Mouse (Mus musculus) naive thymus-derived CD4-positive, alpha-beta T cell, adult 2 months (primary cell): ENCODE results near the gene Slc29a4.

Source experiments
- DNase-seq: peaks from one replicate; pipeline ENCODE4 v3.0.0-alpha.2; 2011; ENCODE audit warnings: low read depth

The Slc29a4 gene

DNA sequence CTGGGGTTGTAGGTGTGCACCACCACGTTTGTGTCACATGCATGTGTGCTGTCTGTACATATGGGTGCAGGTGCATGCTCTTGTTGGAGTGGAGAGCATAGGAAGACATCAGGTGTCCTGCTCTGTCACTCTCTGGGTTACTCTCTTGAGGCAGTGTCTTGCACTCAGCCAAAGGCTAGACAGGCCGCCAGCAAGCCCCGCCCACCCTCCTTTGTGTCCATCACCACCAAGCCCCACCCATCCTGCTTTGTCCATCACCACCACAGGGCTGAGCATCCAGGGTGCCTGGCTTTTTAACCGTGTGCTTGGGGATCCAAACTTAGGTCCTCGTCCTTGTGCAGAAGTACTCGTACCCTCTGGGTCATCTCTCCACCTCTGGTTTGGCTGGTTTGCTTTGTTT, 3.9 kb downstream of the Slc29a4 start:
- DNase-seq = no peak

- DNase-seq = no peak
These were observed 4.6 kb downstream of the Slc29a4 start for GRCm38 (mm10) chr5:142696865-142697264.

GRCm38 (mm10) chr5:142697742-142698141, 5.4 kb downstream of the Slc29a4 start:
- DNase-seq = no peak

DNA sequence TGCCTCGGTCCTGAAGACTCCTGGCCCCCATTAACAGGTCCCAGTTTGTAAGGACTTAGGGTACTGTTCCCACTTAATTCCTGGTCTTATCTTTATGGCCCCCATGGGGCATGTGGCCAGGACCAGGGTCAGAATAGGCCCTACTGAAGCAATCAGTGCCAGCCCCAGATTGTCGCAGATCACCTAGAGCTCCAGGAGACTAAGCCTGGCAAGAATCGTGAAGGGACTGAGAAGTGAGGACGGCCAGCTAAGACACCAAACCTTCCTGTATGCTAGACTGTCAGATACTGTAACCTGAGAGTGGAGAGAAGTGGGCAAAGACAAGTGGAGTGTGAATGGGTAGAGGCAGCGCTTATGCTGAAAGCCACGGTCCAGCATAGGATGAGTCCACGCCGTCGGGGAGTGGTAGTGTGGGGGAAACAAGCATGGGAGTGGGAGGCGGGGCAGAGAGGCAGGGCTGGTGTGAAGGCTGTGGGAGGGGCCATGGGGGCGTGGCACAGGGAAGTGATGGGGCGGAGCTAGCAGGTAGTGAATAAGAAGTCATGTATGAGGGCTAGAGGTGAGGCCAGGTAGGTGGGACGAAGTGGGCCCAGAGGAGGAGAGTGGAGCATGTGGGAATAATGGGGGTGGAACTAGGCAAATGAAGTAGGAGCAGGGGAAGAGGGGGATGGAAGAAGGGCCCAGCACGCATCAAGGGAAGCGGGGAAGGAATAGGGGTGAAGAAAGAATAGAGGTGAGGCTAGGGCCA, 8.7 kb downstream of the Slc29a4 start:
- peak; percentile 14 for DNase-seq

DNA sequence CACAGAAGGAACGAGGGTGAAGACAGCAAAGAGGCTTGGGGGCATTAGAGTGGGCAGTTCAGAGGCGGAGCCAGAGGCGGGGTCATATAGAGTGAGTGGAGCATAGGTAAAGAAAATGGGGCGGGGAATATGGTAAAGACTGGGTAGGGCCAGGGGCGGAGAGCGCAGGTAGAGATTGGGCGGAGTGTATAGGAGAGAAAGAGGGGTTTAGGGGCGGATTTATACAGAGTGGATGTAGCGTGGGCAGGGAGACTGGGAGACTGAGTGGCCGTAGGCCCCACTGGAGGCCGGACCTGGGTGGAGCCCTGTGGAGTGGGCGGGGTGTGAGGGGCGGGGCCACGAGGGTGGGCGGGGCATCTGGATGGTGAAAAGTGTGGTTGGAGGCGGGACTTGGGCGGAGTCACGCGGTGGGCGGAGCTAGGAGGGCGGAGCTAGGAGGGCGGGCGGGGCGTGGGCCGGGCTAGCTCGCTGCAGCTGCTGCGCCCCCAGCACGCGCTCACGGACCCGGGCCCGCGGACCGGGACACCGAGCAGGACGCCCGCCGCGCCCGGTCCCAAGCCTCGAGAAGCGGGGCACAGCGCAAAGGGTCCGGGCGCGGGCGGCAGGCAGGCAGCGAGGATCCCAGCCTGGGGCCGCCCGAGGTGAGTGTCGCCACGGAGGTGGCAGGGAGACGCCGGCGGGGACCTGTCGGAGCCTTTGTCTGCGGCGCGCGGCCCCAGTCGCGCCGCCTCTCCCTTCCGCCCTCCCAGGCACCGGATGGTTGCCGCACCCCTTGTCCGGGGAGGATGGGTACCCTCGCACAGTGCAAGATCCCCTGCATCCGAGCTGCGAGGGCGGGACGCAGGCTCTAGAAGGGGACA, 9.6 kb downstream of the Slc29a4 start:
- DNase-seq = peak; percentile 28

- DNase-seq = no peak
These were observed 10.3 kb downstream of the Slc29a4 start for GRCm38 (mm10) chr5:142702511-142703138.

- DNase-seq = no peak
These were observed 11.3 kb downstream of the Slc29a4 start for GRCm38 (mm10) chr5:142703569-142703968.

DNA sequence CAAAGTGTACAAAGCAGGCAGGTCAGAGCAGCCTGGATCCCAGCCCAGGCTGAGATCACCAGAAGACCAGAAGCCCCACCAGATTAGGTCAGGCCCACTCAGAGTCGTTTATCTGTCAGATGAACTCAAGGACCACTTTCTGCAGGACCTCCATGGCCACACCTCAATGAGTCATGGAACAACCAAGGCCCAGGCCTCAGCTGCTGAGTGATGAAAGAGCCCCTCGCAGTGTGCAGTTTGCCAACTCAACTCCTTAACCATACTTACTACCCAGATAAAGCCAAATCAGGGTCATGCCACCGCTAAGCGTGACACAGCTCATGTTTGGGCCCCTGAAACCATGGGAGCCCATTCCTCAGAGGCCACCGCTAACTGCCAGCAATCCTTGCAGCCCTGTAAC, 15.4 kb downstream of the Slc29a4 start:
- no peak for DNase-seq

- DNase-seq = no peak
These were observed 17.1 kb downstream of the Slc29a4 start for GRCm38 (mm10) chr5:142709436-142709835.

DNA sequence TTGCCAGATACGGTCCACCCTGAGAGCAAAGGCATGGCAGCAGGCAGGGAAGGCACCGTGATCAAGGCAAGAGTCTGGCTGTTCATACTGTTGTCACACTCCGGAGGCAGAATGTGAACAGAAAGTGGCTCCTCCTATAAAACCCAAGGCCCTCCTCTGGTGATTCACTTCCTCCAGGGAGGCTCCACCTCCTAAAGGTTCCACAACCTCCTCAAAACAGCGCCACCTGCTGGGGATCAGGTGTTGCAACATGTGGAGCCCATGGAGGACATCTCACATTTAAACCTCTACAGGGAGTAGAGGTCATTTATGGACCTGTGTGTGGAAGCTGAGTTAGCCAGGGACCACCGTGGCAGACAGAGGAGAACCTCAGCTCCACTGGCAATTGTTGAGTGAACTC, 20.1 kb downstream of the Slc29a4 start:
- no peak for DNase-seq

DNA sequence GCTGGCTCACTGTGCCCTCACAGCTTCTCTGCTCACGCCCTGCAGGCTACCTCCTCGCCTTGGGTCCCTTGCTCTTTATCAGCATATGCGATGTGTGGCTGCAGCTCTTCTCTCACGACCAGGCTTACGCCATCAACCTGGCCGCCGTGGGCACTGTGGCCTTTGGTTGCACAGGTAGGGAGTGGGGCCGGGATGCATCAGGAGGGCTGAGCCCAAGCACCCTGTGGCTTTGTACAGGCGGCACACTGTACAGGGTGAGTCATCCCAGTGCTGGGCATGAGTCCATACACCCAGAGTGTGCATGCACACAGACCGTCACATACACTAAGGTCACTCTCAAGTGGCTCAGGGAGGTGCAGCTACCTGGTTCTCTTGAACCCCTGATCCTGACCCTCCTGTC, 21.7 kb downstream of the Slc29a4 start:
- DNase-seq = no peak

GRCm38 (mm10) chr5:142715059-142715458, 22.7 kb downstream of the Slc29a4 start:
- no peak for DNase-seq

DNA sequence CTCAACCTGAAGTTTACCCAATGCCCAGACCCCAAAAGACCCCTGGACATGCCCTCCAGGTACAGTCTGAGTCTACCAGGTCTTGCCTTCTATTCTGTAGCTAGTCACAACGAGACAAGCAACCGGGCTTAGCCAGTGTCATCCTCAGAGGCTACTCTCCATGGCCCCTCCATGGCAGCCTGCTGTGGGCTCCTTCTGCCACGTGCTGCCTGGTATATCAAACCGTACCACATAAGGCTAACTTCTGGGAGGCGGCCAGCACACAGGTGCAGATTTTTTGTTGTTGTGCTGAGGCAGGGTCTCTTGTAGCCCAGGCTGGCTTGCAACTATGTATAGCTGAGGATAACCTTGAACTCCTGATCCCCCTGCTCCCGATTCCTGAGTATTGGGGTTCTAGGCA, 23.7 kb downstream of the Slc29a4 start:
- no peak for DNase-seq

- DNase-seq = peak; percentile 80
These were observed 25.7 kb downstream of the Slc29a4 start for GRCm38 (mm10) chr5:142718037-142718436.

GRCm38 (mm10) chr5:142718486-142718885, 26.2 kb downstream of the Slc29a4 start:
- DNase-seq = no peak

DNA sequence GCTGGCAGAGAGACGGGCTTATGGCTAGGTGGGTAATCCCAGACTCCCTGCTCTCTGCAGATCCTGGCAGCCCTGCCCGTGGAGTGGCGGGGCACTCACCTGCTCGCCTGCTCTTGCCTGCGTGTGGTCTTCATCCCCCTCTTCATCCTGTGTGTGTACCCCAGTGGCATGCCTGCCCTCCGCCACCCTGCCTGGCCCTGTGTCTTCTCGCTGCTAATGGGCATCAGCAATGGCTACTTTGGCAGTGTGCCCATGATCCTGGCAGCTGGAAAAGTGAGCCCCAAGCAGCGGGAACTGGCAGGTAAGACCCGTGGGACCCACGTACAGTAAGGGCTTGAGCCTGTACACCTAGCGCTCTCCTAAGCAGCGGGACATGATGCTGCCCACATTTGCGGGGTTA, 27.6 kb downstream of the Slc29a4 start:
- DNase-seq = no peak

- DNase-seq = peak; percentile 83
These were observed 31.3 kb downstream of the Slc29a4 start for GRCm38 (mm10) chr5:142723520-142724133.

GRCm38 (mm10) chr5:142724265-142724664, 32.0 kb downstream of the Slc29a4 start:
- DNase-seq = no peak

- no peak for DNase-seq
These were observed 34.4 kb downstream of the Slc29a4 start for GRCm38 (mm10) chr5:142726748-142727147.

DNA sequence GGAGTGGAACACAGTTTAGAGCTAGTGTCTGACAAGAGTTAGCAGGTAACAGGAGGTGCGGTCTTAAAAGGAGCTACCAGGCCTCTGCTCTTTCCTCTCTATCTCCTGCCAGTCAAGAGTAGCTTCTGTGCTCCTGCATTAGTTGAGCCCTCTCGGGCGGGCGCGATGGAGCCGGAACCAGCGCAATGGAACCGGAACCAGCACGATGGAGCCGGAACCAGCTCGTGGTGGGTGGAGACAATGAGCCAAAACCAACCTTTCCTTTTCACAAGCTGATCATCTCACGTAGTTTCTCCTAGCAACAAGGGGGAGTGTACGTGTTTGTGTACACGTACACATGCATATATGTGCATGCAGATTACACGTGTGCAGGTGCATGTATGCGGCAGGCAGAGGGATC, 36.0 kb downstream of the Slc29a4 start:
- DNase-seq = no peak

GRCm38 (mm10) chr5:142730295-142730694, 38.0 kb downstream of the Slc29a4 start:
- no peak for DNase-seq

- DNase-seq = no peak
These were observed 39.6 kb downstream of the Slc29a4 start for GRCm38 (mm10) chr5:142731916-142732315.
